Mouse (Mus musculus) G1E (cell line): ENCODE measurements around the gene Phb.

Experiments used
- CTCF ChIP-seq: IDR thresholded peaks from 2 replicates; pipeline ENCODE4 v1.5.1; 2012; ENCODE audit warnings: low read depth, low read length, inconsistent platforms, mixed read lengths
- GATA1 ChIP-seq: IDR thresholded peaks from 2 replicates; pipeline ENCODE4 v1.6.1; 2012; ENCODE audit warnings: borderline replicate concordance, low read length, inconsistent platforms, mixed read lengths
- GATA2 ChIP-seq: IDR thresholded peaks from 2 replicates; pipeline ENCODE4 v1.6.1; 2012; ENCODE audit warnings: low read depth, low read length, inconsistent platforms, borderline replicate concordance
- TAL1 ChIP-seq: conservative IDR thresholded peaks from 2 replicates; pipeline ENCODE4 v1.6.1; 2012; ENCODE audit warnings: low read depth, low read length, inconsistent platforms, mixed read lengths

- TF ChIP-seq CTCF (no peak), GATA1 (no peak), TAL1 (no peak), GATA2 (no peak)
These were observed 20.4 kb downstream of the Phb start for GRCm38 (mm10) chr11:95687084-95687656.
